Mouse (Mus musculus) spleen, adult 2 months (tissue): ENCODE results near the gene Mcur1. TPM values are rescaled to one million over a fixed set of nuclear protein-coding genes. Genes with fewer than 3 reads are reported as not detected.

Experiments
- DNase-seq, 2 experiments: peaks; one replicate each; pipeline versions ENCODE4 v3.0.0 to v3.0.0-alpha.2; 2012 to 2021; ENCODE audit warnings: low spot score in 2 of 2, low read depth in 1 of 2
- H3K27ac ChIP-seq: fragments of 200-500 bp; 2 replicates; pipeline ENCODE4 v1.5.1; 2012; ENCODE audit warnings: low read length, inconsistent platforms; ENCODE audit not compliant: insufficient read depth
- H3K27me3 ChIP-seq: fragments of 200-500 bp; 2 replicates; pipeline ENCODE4 v1.6.1; 2012; ENCODE audit warnings: mild to moderate bottlenecking, moderate library complexity, low read length, inconsistent platforms; ENCODE audit not compliant: control insufficient read depth, insufficient read depth
- H3K36me3 ChIP-seq: fragments of 200-500 bp; 2 replicates; pipeline ENCODE4 v1.6.1; 2012; ENCODE audit warnings: mild to moderate bottlenecking, low read length, inconsistent platforms; ENCODE audit not compliant: control insufficient read depth, insufficient read depth
- H3K4me1 ChIP-seq: fragments of 200-500 bp; 2 replicates; pipeline ENCODE4 v1.6.1; 2011; ENCODE audit warnings: inconsistent platforms; ENCODE audit not compliant: control insufficient read depth, insufficient read depth, insufficient read length
- H3K4me3 ChIP-seq: fragments of 200-500 bp; 2 replicates; pipeline ENCODE4 v1.5.1; 2011; ENCODE audit warnings: mild to moderate bottlenecking, inconsistent platforms; ENCODE audit not compliant: insufficient read depth, insufficient read length; ENCODE audit errors: extremely low read depth
- CTCF ChIP-seq: fragments of 200-500 bp; IDR thresholded peaks from 2 replicates; pipeline ENCODE4 v1.5.1; 2011; ENCODE audit warnings: mild to moderate bottlenecking, inconsistent platforms; ENCODE audit not compliant: insufficient read depth, insufficient read length, insufficient replicate concordance; ENCODE audit errors: extremely low read depth
- POLR2A ChIP-seq: fragments of 200-500 bp; IDR thresholded peaks from 2 replicates; pipeline ENCODE4 v1.6.1; 2011; ENCODE audit warnings: low read depth, low read length, inconsistent platforms
- WGBS: fragments of 180-500 bp; shearing (Covaris S2); methylation state at CpG from one replicate; pipeline ENCODE4 v1.1.7; 2018; 5-methylcytosine and 5-hydroxymethylcytosine counted together
- polyA plus RNA-seq: library from polyadenylated mRNA; depleted of rRNA; stranded (reverse); fragments of >200 nt; gene quantifications from 2 replicates; pipeline ENCODE4 v1.2.3, GENCODE M21; 2012; rRNA removed

Mcur1 gene
- polyA plus RNA-seq: 10.0 and 16.6 TPM in 2 replicates

- Histone ChIP-seq H3K4me3 (peak within 1 kb of the TSS; percentile 57), H3K27ac (peak within 1 kb of the TSS; percentile 92), H3K27me3 (no peaks in the 10 kb centered on the region), H3K36me3 (no peaks in the 10 kb centered on the region), H3K4me1 (peaks cover 8% of the 10 kb centered on the region; the same call in 1 of the 2 replicates)
- WGBS: under 1% methylated on average over 99 of the region's 100 CpGs
- no peak for TF ChIP-seq CTCF
- TF ChIP-seq POLR2A: peak; percentile 61
- DNase-seq: peak; percentile 71 to 92
Observed at GRCm38 (mm10) chr13:43559711-43560457, at the start of gene Mcur1. Mcur1 (minus strand) TSS chr13:43560191.

- TF ChIP-seq CTCF: no peak
- no peak for TF ChIP-seq POLR2A
- no peak for DNase-seq
- no peaks in the 10 kb centered on the region for H3K4me1 ChIP-seq
- H3K36me3 ChIP-seq: no peaks in the 10 kb centered on the region
- WGBS: 91% methylated on average over 6 of the region's 6 CpGs
- H3K27ac ChIP-seq: no peak overlapping the region
- no peak overlapping the region for H3K4me3 ChIP-seq
- H3K27me3 ChIP-seq: no peaks in the 10 kb centered on the region
Observed at GRCm38 (mm10) chr13:43608854-43609253, 48.9 kb upstream of the Mcur1 start.

- Histone ChIP-seq H3K36me3 (no peaks in the 10 kb centered on the region), H3K4me3 (no peak overlapping the region), H3K27ac (no peak overlapping the region), H3K27me3 (no peaks in the 10 kb centered on the region), H3K4me1 (no peaks in the 10 kb centered on the region)
- 79% methylated on average over 13 of the region's 13 CpGs for WGBS
- TF ChIP-seq POLR2A (no peak), CTCF (no peak)
- no peak for DNase-seq
Observed at GRCm38 (mm10) chr13:43603042-43603441, 43.1 kb upstream of the Mcur1 start.

GRCm38 (mm10) chr13:43602440-43602839 is 42.4 kb upstream of the Mcur1 start:
- Histone ChIP-seq H3K4me3 (no peak overlapping the region), H3K27ac (no peak overlapping the region), H3K4me1 (no peaks in the 10 kb centered on the region), H3K36me3 (no peaks in the 10 kb centered on the region), H3K27me3 (no peaks in the 10 kb centered on the region)
- WGBS: 95% methylated on average over 2 of the region's 2 CpGs
- no peak for TF ChIP-seq POLR2A
- TF ChIP-seq CTCF: no peak
- DNase-seq: no peak

GRCm38 (mm10) chr13:43600967-43601366 is 41.0 kb upstream of the Mcur1 start:
- Histone ChIP-seq H3K4me3 (no peak overlapping the region), H3K4me1 (no peaks in the 10 kb centered on the region), H3K27me3 (no peaks in the 10 kb centered on the region), H3K27ac (no peak overlapping the region), H3K36me3 (no peaks in the 10 kb centered on the region)
- 90% methylated on average over 6 of the region's 6 CpGs for WGBS
- no peak for DNase-seq
- TF ChIP-seq POLR2A: no peak
- no peak for TF ChIP-seq CTCF

- TF ChIP-seq CTCF (peak; percentile 71; the same call in 1 of the 2 replicates), POLR2A (no peak)
- DNase-seq: peak; percentile 29 to 42
- Histone ChIP-seq H3K27me3 (no peaks in the 10 kb centered on the region), H3K27ac (no peak overlapping the region), H3K4me3 (no peak overlapping the region), H3K36me3 (no peaks in the 10 kb centered on the region), H3K4me1 (no peaks in the 10 kb centered on the region)
- WGBS: 68% methylated on average over 4 of the region's 4 CpGs
Observed at GRCm38 (mm10) chr13:43595896-43596295, 35.9 kb upstream of the Mcur1 start.

GRCm38 (mm10) chr13:43592681-43593068 is 32.7 kb upstream of the Mcur1 start:
- H3K27ac ChIP-seq: no peak overlapping the region
- DNase-seq: no peak
- WGBS: 64% methylated on average over 8 of the region's 8 CpGs
- H3K27me3 ChIP-seq: no peaks in the 10 kb centered on the region
- H3K4me1 ChIP-seq: no peaks in the 10 kb centered on the region
- H3K36me3 ChIP-seq: no peaks in the 10 kb centered on the region
- H3K4me3 ChIP-seq: no peak overlapping the region
- TF ChIP-seq POLR2A (no peak), CTCF (no peak)
